Mouse (Mus musculus): ENCODE measurements around the gene Bsg.

DNA sequence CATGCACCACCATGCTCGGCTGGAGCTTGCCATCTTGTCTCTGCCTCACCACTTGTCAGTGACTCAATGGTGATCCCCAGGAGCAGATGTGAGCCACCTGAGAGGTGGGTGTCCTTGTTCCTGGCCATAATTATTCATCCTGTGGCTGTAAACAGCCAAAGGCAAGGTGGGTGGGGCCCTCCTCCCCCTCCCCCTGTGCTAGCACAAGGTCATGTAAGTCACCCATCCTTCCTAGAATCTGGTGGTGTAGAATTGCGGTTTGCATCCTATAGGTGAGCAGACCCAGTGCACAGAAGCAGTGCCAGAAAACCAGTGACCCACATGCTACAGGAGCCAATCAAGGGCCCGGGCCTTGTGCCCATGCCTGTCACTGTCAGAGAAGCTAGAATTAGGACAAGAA, 31.2 kb upstream of the Bsg start:
- TF ChIP-seq POLR2A (IDR thresholded peaks at IDR 0.05; ENCODE audit: borderline replicate concordance, low read depth, low read length): no peak
- TF ChIP-seq CTCF (IDR thresholded peaks at IDR 0.05; ENCODE audit: low read depth, low read length): no peak

Data from bone marrow macrophage, adult 2 months (primary cell).